Mouse (Mus musculus) ES-E14 (cell line): ENCODE results near the gene Sox5.

Experiments used
- CHD2 ChIP-seq: IDR thresholded peaks from 2 replicates; pipeline ENCODE4 v1.6.1; 2014; ENCODE audit warnings: mild to moderate bottlenecking, low read depth, low read length, inconsistent platforms
- HCFC1 ChIP-seq: IDR thresholded peaks from 2 replicates; pipeline ENCODE4 v1.6.1; 2012; ENCODE audit warnings: low read length, inconsistent platforms, borderline replicate concordance; ENCODE audit not compliant: insufficient read depth
- MAFK ChIP-seq: IDR thresholded peaks from 2 replicates; pipeline ENCODE4 v1.6.1; 2014; ENCODE audit warnings: mild to moderate bottlenecking, low read depth, low read length, inconsistent platforms; ENCODE audit not compliant: insufficient read depth
- ZC3H11A ChIP-seq: IDR thresholded peaks from 2 replicates; pipeline ENCODE4 v1.6.1; 2012; ENCODE audit warnings: low read depth, mild to moderate bottlenecking, inconsistent platforms, low read length, borderline replicate concordance
- ZNF384 ChIP-seq: IDR thresholded peaks from 2 replicates; pipeline ENCODE4 v1.6.1; 2012; ENCODE audit warnings: low read depth, low read length, inconsistent platforms

- TF ChIP-seq ZC3H11A (no peak), HCFC1 (no peak), MAFK (no peak), ZNF384 (no peak), CHD2 (no peak)
Measured at GRCm38 (mm10) chr6:144061814-144062213, 720.0 kb downstream of the Sox5 start.
